Mouse (Mus musculus) CH12.LX (cell line): ENCODE measurements at regions not wholly inside any gene's neighbourhood (a gene's known extent, or its start where the extent isn't known, plus 50 kb on each side); places are given as distances from the start of the nearest gene placed in this dataset.

Source experiments
- DNase-seq: peaks from one replicate; pipeline ENCODE4 v3.0.0-alpha.2; 2013; ENCODE audit errors: extremely low read depth
- H3K27ac ChIP-seq: 2 replicates; pipeline ENCODE4 v1.5.1; 2012; ENCODE audit warnings: low read depth, mild to moderate bottlenecking, control low read depth, moderate library complexity; ENCODE audit not compliant: insufficient read depth
- H3K27me3 ChIP-seq: replicated peaks from 2 replicates; pipeline ENCODE3; 2012; ENCODE audit warnings: inconsistent platforms
- H3K36me3 ChIP-seq, 2 experiments: replicated peaks in 1 of 2; 2 replicates each; pipeline versions ENCODE3 to v1.6.1; 2012; ENCODE audit warnings: inconsistent platforms in 1 of 2, low read length in 1 of 2, mild to moderate bottlenecking in 1 of 2, mixed read lengths in 1 of 2, moderate library complexity in 1 of 2; ENCODE audit not compliant: control insufficient read depth in 1 of 2, insufficient read depth in 1 of 2
- H3K4me1 ChIP-seq, 2 experiments: 2 replicates each; pipeline ENCODE4 v1.6.1; 2012; ENCODE audit warnings: inconsistent platforms in 1 of 2, moderate library complexity in 1 of 2; ENCODE audit not compliant: insufficient read depth in 2 of 2, control insufficient read depth in 1 of 2
- H3K4me2 ChIP-seq: 2 replicates; pipeline ENCODE4 v1.6.1; 2012; ENCODE audit warnings: low read depth, mild to moderate bottlenecking, control low read depth; ENCODE audit not compliant: poor library complexity, insufficient read depth, severe bottlenecking
- H3K4me3 ChIP-seq, 3 experiments: fragments of 150-350 bp in 1 of 3; sonication (generic) in 1 of 3; replicated peaks in 1 of 3; 2 replicates each; pipeline versions ENCODE3 to v1.5.1; 2011 to 2012; ENCODE audit warnings: low read depth in 2 of 3, low read length in 2 of 3, mild to moderate bottlenecking in 2 of 3, moderate library complexity in 2 of 3, control low read depth in 1 of 3, improper control_type of control experiment in 1 of 3, inconsistent platforms in 1 of 3, mixed read lengths in 1 of 3; ENCODE audit not compliant: poor library complexity in 1 of 3
- H3K79me2 ChIP-seq: replicated peaks from 2 replicates; pipeline ENCODE4 v1.6.1; 2012; ENCODE audit warnings: mild to moderate bottlenecking, moderate library complexity; ENCODE audit not compliant: control insufficient read depth, poor library complexity, insufficient read depth, severe bottlenecking; ENCODE audit errors: extremely low read depth
- H3K9ac ChIP-seq: 2 replicates; pipeline ENCODE4 v1.6.1; 2012; ENCODE audit warnings: low read depth, mild to moderate bottlenecking, control low read depth, moderate library complexity; ENCODE audit not compliant: insufficient read depth
- H3K9me3 ChIP-seq: replicated peaks from 2 replicates; pipeline ENCODE3; 2012; ENCODE audit warnings: low read length, inconsistent platforms, mixed read lengths
- CHD1 ChIP-seq: IDR thresholded peaks from 2 replicates; pipeline ENCODE4 v1.6.1; 2012; ENCODE audit warnings: low read depth, low read length, improper control_type of control experiment, inconsistent platforms
- CHD2 ChIP-seq: IDR thresholded peaks from 2 replicates; pipeline ENCODE4 v1.6.1; 2011; ENCODE audit warnings: low read length, improper control_type of control experiment
- CTCF ChIP-seq, 2 experiments: IDR thresholded peaks in 1 of 2; conservative IDR thresholded peaks in 1 of 2; 2 replicates each; pipeline ENCODE4 v1.5.1; 2011 to 2012; ENCODE audit warnings: low read depth in 2 of 2, low read length in 2 of 2, improper control_type of control experiment in 1 of 2, inconsistent platforms in 1 of 2, mild to moderate bottlenecking in 1 of 2, moderate library complexity in 1 of 2
- EP300 ChIP-seq: IDR thresholded peaks from 2 replicates; pipeline ENCODE4 v1.6.1; 2011; ENCODE audit warnings: low read length, improper control_type of control experiment
- JUN ChIP-seq: IDR thresholded peaks from 2 replicates; pipeline ENCODE4 v1.6.1; 2011; ENCODE audit warnings: low read depth, mild to moderate bottlenecking, low read length, improper control_type of control experiment, moderate library complexity; ENCODE audit not compliant: insufficient read depth
- JUND ChIP-seq: conservative IDR thresholded peaks from 2 replicates; pipeline ENCODE4 v1.6.1; 2011; ENCODE audit warnings: low read depth, low read length, improper control_type of control experiment
- KAT2A ChIP-seq: IDR thresholded peaks from 2 replicates; pipeline ENCODE4 v1.6.1; 2012; ENCODE audit warnings: low read length, improper control_type of control experiment, inconsistent platforms; ENCODE audit not compliant: insufficient replicate concordance
- MAFK ChIP-seq: IDR thresholded peaks from 2 replicates; pipeline ENCODE4 v1.6.1; 2011; ENCODE audit warnings: low read length, improper control_type of control experiment; ENCODE audit not compliant: insufficient replicate concordance
- MAX ChIP-seq: IDR thresholded peaks from 2 replicates; pipeline ENCODE4 v1.6.1; 2011; ENCODE audit warnings: low read length, improper control_type of control experiment
- MXI1 ChIP-seq: IDR thresholded peaks from 2 replicates; pipeline ENCODE4 v1.6.1; 2011; ENCODE audit warnings: mild to moderate bottlenecking, low read depth, low read length, improper control_type of control experiment
- NELFE ChIP-seq: IDR thresholded peaks from 2 replicates; pipeline ENCODE4 v1.6.1; 2011; ENCODE audit warnings: low read depth, low read length, improper control_type of control experiment
- PAX5 ChIP-seq: IDR thresholded peaks from 2 replicates; pipeline ENCODE4 v1.6.1; 2012; ENCODE audit warnings: low read length, inconsistent platforms, mixed read lengths
- RCOR1 ChIP-seq: conservative IDR thresholded peaks from 2 replicates; pipeline ENCODE4 v1.6.1; 2012; ENCODE audit warnings: low read depth, mild to moderate bottlenecking, inconsistent platforms, low read length, improper control_type of control experiment
- SIN3A ChIP-seq: IDR thresholded peaks from 2 replicates; pipeline ENCODE4 v1.6.1; 2012; ENCODE audit warnings: low read length, improper control_type of control experiment, inconsistent platforms
- SMC3 ChIP-seq: IDR thresholded peaks from 2 replicates; pipeline ENCODE4 v1.6.1; 2011; ENCODE audit warnings: low read depth, low read length, improper control_type of control experiment
- UBTF ChIP-seq: IDR thresholded peaks from 2 replicates; pipeline ENCODE4 v1.6.1; 2012; ENCODE audit warnings: low read depth, mild to moderate bottlenecking, inconsistent platforms, low read length, improper control_type of control experiment, moderate library complexity
- ZC3H11A ChIP-seq: IDR thresholded peaks from 2 replicates; pipeline ENCODE4 v1.6.1; 2012; ENCODE audit warnings: low read depth, mild to moderate bottlenecking, inconsistent platforms, low read length, improper control_type of control experiment
- ZKSCAN1 ChIP-seq: IDR thresholded peaks from 2 replicates; pipeline ENCODE4 v1.6.1; 2012; ENCODE audit warnings: low read depth, inconsistent platforms, low read length, improper control_type of control experiment, borderline replicate concordance
- ZMIZ1 ChIP-seq: IDR thresholded peaks from 2 replicates; pipeline ENCODE4 v1.6.1; 2012; ENCODE audit warnings: low read depth, mild to moderate bottlenecking, inconsistent platforms, low read length, improper control_type of control experiment
- dilution Hi-C: fragments of 300-500 bp; cut with MboI; formaldehyde crosslinking; loops from 2 replicates; pipeline ENCODE4 v1.14.3; 2020; ENCODE audit warnings: low sequenced_read_pairs; ENCODE audit not compliant: extremely low pct_unique_long_range_greater_than_20kb, extremely low pct_ligation_motif_present
- in situ Hi-C: fragments of 300-500 bp; cut with MboI; formaldehyde crosslinking; loops from 3 replicates; pipeline ENCODE4 v1.14.3; 2019; ENCODE audit warnings: low sequenced_read_pairs, low pct_ligation_motif_present, low pct_unique_long_range_greater_than_20kb, mixed read lengths

DNA sequence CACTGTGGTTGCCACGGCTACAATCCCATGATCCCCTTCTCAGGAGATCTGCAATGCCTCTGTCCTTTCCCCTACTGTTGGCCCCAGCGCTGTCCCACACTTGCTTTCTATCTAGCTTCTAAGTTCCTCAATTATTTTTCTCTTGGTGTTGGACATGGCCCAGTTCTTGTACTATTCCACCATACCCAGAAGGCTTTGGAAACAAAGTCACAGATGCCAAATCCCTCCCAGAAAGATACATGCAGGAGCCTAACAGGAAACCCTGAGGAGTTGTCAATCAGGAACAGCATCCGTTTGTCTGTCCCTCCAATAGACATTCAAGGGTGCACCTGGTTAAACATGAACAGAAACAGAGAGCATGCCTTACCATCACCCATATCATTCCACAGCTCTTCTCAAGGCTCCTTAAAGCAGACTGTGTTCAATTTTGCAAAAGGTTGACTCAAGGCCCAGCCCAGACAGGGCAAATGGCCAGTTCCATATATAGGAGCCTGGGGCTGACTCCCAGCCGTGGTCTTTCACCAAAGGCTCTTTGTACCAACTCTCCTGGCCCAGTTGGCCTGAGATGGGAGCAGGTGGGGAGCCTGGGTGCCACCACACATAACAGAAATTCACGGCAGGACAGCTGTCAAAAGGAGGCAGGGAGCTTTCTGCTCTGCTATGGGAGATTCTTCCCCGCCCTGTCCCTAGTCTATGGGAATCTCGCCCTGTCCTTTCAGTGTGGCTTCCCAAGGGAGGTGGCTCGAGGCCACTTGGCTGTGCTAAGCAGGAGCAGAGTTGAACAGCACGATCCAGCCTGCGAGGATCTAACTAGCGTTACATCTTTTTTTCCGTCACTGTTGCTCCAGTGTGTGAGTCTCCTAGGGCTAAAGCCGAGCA lies 54.6 kb downstream of the Rhob start:
- H3K27ac ChIP-seq: no peak overlapping the region
- H3K4me1 ChIP-seq: peaks cover 18 to 38% of the 10 kb centered on the region in 2 experiments

DNA sequence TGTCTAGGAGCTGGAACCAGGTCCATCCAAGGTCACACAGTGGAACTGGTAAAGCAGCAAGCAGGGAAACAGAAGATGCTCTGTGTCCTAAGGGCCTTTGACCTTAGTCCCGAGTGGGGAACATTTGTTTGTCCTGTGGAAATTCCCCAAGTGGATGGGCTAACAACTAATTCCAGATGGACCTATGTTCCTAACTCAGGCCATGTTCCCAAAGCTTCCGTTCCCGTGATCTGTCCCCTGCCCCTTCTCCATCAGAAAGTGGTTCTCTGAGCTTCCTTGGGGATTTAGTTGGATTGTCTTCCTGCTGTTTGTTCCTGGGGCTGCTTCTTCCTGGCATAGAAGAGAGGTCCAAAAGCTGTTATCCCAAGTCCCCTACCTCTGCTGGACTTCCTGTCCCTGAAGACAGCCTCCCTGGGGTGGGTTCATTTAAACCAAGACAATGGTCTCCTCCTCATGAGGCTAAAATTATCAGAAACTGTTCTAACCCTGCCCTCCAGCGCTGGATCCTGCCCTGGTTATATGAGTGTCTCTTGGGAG lies 55.8 kb downstream of the Rhob start:
- peaks cover 27 to 50% of the 10 kb centered on the region in 2 experiments for H3K4me1 ChIP-seq
- no peaks in the 10 kb centered on the region for H3K36me3 ChIP-seq
- H3K27me3 ChIP-seq: no peaks in the 10 kb centered on the region
- DNase-seq: no peak
- H3K9me3 ChIP-seq: no peaks in the 10 kb centered on the region
- H3K4me3 ChIP-seq: no peak overlapping the region
- no peak overlapping the region for H3K4me2 ChIP-seq
- H3K9ac ChIP-seq: no peak overlapping the region
- TF ChIP-seq JUND: no peak
- no peak for TF ChIP-seq UBTF
- TF ChIP-seq PAX5: no peak
- no peak for TF ChIP-seq ZMIZ1
- TF ChIP-seq KAT2A: no peak
- no peak for TF ChIP-seq ZKSCAN1
- no peak for TF ChIP-seq SIN3A
- no peak for TF ChIP-seq RCOR1
- TF ChIP-seq MAFK: no peak
- no peak for TF ChIP-seq MXI1
- TF ChIP-seq NELFE: no peak
- TF ChIP-seq JUN: no peak
- no peak for TF ChIP-seq CHD2
- TF ChIP-seq, all 38 proteins: peak for 0
- dilution Hi-C loops (no loop called here), in situ Hi-C loops (no loop called here)
- Histone ChIP-seq H3K27ac (no peak overlapping the region), H3K79me2 (no peaks in the 10 kb centered on the region)

More for the DNA sequence above, 54.6 kb downstream of the Rhob start:
- no peak for TF ChIP-seq MXI1
- TF ChIP-seq CHD1: no peak
- no peak for TF ChIP-seq EP300
- TF ChIP-seq CTCF (conservative IDR thresholded peaks at IDR 0.05 in 1 of 2, IDR thresholded peaks at IDR 0.05 in 1 of 2; ENCODE audit: low read depth in 2 of 2, low read length in 2 of 2): no peak
- TF ChIP-seq MAX: no peak
- TF ChIP-seq SMC3: no peak
- TF ChIP-seq ZC3H11A: no peak
- Histone ChIP-seq H3K79me2 (no peaks in the 10 kb centered on the region), H3K36me3 (no peaks in the 10 kb centered on the region), H3K27me3 (no peaks in the 10 kb centered on the region), H3K9me3 (no peaks in the 10 kb centered on the region), H3K4me3 (no peak overlapping the region), H3K9ac (no peak overlapping the region), H3K4me2 (no peak overlapping the region)
- dilution Hi-C loops (no loop called here), in situ Hi-C loops (no loop called here)
- no peak for DNase-seq
